Mouse (Mus musculus) thymus, adult 18-20 months (tissue): ENCODE data around the gene Tmem100.
A peak's percentile ranks its signal among the peaks of the same experiment; 100 is the strongest.

Source experiments
- DNase-seq, 2 experiments: peaks; one replicate each; pipeline ENCODE4 v3.0.0; 2022; ENCODE audit warnings: mixed read lengths in 2 of 2

Gene Tmem100

DNA sequence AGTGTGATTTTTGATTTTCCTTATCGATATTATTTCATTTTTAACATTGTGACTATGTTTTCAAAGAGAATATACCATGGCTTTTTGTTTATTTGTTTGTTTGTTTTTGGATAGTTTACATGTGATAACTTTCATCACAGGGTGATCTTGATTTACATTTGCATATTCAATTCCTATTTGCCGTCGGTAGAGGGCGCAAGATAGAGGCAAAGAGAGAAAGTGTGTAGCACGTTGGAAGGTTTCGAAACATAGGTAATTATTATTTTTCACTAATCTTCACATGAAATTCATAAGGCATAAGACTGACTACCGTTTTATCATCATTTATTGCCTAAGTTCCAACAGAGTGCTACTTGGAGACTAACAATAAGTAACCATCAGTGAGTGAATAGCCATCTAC is 11.0 kb upstream of the Tmem100 start:
- no peak for DNase-seq

DNA sequence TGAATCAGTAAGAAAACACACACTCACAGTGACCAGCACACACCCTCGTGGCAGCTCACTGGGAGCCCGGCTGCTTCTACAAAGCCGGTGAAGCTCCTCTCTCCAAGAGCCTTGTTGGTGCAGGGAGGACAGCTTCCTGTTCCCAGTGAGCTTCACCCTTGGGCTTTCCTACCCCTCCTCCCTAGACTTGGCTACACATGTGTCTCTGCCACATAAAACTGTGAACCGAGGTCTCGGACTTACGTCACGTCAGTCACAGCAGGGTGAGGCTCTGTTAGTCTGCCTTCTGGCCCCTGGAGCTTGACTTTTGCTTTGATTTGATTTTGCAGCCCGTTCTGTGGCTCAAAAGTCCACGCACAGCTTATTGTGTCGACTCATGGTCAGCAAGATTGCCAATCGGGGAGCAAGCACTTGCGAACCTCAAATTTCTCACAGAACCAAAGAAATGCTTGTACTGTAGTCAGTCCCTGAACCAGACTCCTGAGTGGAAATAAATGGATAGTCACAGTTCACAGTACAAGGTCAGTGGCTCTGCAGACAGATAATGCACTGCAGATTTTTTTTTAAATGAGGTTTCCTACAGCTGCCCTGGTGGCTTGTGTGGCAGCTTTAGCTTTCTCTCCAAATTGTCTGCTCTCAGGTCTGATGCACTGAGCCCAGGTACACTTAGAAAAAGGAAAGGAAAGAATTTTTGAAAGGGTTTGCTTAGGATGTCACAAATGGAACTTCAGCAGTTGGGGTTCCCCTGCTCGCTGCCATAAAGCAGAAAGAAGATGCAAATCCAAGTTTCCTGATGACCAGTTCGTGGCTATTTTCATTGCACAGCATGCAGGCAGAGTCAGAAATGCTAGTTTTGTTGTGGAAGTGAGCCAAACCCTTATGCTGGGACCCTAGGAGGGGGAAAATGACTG is 4.0 kb upstream of the Tmem100 start:
- no peak for DNase-seq

DNA sequence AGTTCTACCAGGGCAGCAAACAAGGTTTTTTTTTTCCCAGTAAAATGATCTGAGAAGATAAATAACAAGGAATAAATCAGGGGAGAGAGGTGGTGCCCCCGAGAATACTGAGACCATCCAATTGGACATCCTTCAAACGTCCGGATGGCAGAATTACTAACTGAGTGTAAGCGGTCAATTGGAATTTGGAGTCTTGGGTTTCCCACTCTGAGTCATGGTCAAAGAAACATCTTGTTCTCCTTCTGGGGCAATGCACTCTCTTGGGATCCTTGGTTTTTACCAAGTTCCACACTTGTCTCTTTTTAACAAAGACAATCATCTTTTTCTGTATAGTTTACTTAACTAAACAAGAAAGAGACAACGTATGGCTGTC is 3.4 kb upstream of the Tmem100 start:
- DNase-seq, result no peak

DNA sequence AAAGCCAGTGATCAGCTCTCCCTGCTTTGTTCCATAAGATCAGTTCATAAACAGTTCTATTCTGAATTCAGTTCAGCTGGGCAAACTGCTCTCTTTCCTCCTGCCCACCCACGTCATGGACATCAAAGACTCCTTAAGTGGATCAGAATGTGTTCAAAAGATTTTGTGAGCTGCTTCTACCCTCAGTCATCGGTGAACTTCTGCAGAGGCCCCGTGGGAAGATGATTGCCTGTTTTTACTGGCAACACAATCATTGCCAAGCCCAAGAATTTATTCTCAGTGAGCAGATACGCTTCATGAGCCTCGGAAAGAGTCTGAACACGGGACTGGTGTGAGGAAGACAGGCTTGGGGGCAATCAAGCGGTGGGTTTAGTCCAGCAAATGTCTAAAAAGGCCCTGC is 2.9 kb upstream of the Tmem100 start:
- DNase-seq, result no peak

DNA sequence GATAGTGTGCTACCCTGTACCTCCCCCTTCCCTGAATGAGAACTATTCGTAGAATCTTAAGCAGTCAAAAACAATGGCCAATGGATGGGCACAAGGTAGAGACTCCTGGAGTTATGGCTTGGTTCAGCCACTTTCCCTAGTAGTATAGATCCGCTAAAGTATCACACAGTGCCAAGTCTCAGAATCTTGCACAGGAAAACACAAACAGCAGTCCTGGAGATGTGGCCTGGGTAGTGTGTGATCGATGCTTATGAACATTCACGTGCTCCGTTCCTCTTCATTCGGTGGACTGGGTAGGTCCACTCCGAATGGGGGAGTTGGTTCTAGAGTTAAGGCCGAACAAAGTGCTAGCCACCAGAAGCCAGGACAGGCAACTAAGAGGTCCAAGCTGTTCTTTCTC is 1.4 kb upstream of the Tmem100 start:
- DNase-seq, result no peak

DNA sequence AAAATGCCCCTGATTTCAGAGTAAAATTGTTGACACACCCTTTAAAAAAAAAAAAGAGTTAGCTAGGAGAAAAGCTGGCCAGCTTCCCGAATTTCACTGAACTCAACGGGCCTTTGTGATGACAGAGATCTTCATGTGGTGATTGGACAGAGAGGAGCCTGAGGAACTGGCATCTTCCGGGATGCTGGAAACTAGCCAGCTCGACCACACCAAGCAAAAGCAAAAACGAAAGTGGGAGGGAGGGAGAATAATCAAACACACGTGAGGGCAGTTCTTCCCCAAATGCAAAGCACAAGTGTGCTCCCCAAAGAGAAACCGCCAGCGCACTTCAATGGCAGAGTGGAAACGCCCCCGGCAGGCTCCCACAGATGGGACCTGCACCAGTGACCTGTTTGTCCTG is 794 bp upstream of the Tmem100 start:
- DNase-seq, result peak in 1 of 2 experiments; percentile 3

DNA sequence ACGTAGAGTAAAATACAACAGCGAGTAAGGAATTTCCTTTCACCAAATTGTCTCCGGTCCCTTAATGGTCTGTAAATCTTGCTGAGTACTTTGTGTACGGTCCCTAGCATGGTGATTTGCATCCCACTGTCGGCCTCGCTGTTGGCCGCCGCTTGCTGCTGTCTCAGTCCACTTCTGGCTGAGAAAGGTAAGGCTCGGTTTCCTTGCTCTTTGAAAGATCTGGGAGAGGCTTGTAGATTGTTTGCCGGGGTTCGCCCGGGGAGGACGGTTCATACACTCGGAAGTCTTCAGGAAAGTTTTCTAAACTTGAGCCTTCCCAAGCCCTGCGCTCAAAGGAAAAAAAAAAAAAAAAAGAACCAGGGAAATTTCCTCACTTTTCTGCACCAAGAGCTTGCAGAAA is 409 bp downstream of the Tmem100 start:
- no peak for DNase-seq

DNA sequence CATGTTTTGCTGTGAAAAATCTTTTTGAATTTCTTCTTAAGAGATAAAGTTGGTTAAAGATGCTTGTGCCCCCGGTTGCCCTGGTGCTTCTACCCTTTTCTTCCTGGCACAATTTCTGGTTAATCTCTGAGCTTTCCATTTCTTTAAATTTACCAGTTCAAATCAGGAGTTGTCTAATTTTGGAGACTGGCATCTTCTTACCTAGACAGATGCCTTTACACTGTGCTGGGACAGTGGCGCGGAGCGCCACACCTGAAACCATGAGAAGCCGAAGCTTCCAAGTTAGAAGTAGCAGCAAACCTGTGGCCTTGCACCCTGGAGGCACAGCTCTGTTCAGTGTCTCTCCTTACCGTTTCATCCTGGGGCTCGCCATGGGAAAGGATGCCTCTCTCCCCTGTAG is 928 bp downstream of the Tmem100 start:
- no peak for DNase-seq

DNA sequence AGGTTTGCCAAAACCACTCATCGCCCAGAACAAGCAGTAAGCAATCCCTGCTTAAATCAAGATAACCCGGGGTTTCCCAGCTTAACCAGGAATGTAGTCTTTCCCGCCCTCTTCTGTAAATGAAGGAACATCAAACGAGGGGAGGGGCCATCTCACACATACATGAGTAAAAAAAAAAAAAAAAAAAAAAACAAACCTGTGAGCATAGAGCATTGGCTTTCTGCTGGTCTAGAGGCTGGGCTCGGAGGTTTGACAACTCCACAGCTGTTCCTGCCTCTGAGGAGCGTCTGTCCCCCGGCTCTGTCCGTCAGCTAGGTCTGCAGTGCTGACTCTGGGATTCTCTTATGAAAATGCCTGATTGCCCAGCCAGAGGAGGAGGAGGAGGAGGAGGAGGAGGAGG is 2.7 kb downstream of the Tmem100 start:
- DNase-seq, result no peak

DNA sequence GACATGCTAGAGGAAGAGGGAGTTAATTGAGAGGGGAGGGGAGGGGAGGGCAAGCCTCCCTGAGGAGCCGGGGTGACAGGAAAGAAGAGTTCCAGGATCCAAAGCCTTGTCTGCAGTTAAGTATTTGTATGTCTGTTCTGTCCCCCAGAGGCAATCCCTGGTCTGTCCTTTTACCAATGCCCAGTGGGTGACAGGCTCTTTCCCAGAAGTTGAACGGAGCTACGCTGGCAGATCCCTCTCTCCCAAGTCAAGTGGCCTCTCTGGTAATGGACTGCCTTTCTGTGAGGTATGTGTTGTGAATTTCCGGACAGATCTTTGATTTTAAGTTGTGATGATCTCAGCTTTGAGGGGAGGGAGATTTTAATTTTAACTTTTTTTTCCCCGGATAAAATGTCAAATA is 3.3 kb downstream of the Tmem100 start:
- DNase-seq, result no peak

DNA sequence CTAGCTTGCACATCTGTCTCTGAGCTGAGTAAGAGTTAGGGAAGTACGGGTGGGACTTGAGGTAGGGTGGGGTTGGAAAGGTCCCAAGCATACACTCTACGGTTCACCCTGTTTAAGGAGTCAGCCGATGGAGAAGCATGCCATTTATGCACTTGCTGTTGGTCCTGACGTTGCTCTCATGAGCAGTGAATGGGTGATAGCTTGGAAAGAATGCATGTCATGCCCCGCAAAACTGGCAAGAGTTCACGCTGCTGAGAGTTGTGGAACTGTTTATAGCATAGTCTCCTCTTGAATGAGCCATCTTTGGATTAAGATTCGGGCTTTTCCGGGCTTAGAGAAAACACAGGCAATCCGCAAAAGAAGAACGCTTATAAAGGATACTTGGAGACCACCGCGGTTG is 4.5 kb downstream of the Tmem100 start:
- no peak for DNase-seq

DNA sequence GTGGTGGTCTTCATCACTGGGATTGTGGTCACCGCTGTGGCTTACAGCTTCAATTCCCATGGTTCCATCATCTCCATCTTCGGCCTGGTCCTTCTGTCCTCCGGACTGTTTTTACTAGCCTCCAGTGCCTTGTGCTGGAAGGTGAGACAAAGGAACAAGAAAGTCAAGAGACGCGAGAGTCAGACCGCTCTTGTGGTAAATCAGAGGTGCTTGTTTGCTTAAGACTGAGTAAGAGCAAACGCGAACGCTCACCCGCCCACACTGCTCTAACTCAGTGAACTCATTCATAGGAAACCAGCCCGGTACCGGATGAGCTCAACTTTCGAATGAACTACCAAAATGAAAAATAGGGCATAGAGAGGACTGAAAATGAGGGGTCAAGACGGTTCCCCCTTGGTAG is 5.4 kb downstream of the Tmem100 start:
- DNase-seq, result no peak

DNA sequence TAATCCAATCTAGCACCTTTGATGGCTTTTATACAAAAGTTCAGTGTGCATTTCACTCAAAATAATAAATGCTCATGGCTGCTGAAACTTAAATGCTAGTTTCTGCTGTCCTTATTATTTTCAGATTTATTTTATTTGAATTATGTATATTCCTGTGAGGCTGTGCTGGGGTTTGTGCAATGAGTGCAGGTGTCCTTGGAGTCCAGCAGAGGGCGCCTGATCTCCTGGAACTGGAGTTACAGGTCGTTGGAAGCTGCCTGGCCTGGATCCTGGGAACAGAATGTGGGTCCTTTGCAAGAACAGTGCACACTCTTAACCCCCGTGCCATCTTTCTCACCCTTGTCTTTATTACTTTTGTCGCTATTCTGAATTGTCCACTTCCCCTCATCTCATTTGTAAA is 6.3 kb downstream of the Tmem100 start:
- DNase-seq, result no peak

DNA sequence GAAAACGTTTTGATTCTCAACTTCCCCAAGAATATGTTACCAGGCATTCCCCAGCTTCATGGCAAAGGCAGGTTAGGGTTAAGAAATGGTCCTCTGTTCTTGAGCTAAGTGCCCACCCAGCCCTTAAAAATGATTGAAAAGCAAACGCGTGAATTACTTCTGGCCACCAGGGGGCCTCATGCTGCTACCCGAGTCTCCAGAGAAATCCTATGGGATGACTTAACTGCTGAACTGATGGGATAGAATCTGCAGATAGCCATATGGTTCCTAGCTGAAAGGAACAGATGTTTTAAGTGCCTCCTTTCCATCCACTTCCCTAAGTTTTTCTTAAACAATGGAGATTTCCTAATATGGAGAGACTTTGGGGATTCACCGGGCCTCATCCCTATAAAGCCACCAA is 7.9 kb downstream of the Tmem100 start:
- no peak for DNase-seq

DNA sequence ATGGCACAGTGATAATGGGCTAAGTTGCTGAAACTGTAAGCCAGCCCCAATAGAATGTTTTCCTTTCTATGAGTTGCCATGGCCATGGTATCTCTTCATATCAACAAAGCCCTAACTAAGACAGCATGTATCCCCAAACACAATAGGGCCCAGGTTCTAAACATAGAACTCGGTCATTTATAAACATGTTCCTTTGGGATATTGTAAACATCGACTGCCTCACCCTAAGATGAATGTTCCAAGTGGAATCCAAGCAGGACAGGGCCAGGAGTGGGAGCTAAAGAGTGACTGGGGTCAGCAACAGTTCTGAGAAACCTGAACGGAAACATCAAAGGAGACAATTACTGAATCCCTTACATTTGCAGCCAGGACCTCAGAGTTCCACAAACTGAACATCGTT is 14.3 kb downstream of the Tmem100 start:
- DNase-seq, result no peak

DNA sequence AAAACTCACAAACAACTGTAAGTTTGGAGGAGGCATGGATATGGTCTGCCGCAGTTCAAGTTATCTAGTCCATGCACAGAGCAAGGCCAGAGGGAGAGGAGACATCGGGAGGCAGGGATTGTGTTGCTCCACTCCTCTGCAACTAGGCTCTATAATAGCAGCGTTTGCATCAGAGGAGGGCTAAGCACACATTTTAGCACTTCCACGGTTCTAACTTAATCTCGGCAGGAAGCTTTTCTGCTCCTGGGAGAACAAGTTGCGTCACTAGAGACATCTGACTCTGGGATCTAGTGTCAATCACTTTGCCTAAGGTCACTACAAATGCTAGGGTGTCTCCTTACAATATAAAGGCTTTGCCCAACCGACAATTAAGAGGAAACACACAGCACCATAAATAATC is 16.1 kb downstream of the Tmem100 start:
- no peak for DNase-seq

DNA sequence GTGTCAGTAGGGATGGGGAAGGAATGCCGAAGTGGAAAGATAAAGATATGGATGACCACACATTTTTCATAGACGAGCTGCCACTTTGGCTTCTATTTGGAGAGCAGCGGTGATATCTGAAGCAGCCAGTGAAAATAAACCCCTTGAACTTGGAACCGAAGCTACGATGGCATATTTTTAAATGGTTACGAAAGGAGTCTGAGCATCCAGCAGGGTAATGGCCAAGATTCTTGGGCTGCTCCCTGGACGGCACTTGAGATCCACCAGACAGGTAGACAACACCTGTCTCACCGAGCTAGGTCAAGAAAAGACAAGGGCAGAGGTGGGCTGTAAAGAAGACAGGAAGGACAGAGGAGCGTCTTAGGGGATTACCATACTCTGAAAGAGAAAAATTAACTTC is 17.1 kb downstream of the Tmem100 start:
- no peak for DNase-seq

DNA sequence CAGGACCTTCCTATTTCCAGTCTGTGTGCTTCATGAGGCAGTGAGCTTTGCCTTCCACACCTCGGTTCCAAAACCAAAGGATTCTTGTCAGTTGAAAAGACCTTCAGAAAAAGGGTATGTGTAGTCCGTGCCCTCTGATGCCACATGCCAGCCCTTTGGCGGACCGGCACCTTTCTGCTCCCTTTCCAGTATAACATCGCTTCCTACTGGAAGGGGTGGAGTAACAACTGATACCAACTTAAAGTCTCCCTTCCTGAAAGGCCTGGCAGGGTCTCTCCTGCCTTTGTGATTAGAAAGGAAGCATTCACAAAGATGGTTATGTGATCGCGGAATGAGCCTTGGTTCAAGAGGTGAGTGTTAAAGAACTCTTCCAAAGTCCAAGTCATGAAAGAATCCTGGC is 19.9 kb downstream of the Tmem100 start:
- DNase-seq, result no peak

DNA sequence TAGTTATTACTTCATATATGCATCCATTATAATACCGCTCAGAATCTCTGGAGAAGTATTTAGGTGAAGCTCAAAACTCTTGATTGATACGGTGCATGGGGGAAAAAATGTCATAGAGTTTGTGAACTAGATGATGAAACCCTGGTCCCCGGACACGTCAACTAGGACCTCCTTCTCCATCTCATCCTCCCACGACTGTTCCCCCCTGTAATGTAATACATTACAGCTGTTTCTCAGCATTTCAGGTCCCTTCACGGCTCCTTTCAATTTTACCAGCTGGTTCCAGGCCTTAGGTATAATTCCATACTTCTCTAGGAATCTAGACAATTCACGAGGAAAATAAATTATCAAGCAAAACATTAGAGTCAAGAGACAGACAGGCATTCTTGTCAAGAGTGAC is 22.6 kb downstream of the Tmem100 start:
- DNase-seq, result no peak

DNA sequence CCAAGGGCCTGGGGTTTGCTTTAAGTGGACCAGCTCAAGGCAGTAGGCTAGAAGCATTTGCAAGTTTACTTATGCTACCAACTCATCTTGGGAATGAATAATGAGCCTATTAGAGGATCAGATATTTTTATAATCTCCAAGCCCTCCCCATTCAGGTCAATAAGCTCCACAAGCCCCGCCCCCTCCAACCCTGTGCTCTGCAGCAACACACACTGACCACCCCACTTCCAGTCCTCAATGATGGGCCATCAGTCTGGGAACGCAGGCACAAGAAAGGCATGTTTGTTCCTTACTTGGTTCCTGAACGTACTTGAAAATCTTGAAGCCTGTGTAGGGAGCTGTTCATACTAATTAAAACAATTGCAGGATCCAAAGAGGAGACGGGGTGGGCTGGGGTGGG is 23.7 kb downstream of the Tmem100 start:
- no peak for DNase-seq

DNA sequence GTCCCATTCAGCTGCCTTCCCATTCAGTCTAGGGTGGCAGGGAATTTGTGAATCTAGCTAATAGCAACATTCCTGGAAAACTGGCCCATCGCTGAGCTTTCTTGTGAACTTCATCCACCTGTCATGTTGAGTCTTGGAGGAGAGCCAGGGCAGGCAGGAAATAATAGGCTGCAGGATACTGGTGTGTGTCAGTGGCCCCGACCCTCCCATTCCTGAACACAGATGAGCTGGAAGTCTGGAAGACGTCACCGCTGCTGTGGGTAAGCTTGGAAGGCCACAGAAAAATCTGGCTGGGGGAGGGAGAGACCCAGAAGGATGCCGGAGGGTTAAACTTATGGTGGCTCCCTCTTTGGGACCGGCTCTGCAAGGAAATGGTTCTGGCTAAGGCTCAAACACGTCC is 24.3 kb downstream of the Tmem100 start:
- DNase-seq, result no peak

DNA sequence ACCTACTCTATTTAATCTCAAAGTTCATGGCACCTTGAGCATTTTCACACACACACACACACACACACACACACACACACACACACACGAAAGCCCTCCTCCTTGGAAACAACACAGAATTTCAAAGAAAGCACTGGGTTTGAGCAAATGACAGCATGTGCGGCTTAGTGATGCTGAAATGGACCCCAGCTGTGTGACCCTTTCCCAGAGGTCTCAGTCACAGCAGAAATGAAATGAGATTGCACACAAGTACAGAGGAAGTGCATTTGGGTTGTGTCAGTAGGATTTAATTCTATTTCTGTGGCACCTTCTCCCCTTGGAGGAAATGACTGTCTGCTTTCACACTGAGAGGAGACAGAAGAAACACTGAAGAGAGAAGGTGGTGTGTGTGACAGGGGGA is 26.9 kb downstream of the Tmem100 start:
- DNase-seq, result no peak

DNA sequence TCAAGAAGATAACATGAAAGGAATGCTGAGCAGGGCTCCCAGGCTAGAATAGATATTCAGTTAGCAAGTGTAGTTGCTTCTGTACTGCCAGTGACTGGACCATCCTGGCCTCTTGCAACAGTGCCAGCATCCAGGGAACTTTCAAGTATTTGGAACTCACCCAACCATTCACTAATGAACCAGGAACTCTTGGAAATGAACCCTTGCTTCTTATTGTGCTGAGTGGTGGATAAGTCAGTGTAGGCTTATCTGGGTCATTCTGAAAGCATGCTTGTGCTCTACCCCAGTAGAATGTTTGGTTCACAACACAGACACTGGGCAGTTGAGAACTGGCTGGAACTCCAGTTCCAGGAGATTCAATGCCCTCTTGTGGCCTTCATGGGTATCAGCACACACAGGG is 29.1 kb downstream of the Tmem100 start:
- no peak for DNase-seq

DNA sequence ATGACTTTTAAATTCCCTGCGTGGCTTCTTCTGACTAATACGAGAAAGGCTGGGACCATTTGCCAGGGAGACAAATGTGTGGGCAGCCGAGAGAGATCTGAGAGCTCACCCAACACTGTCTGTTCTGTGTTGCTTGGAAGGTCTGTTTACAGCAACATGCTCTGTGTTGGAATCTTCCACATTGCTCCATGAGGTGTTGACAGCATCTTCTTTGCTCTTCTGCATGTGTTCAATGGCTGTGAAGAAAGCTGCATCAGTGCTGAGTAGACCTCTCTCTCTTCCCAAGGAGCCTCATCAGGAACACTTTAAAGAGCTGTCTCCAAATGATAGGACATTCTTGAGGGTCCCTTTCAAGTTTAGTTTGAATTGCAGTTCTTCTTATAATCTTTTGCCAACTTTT is 32.5 kb downstream of the Tmem100 start:
- DNase-seq, result no peak
